Mouse (Mus musculus): ENCODE results near the gene Wdtc1.

DNA sequence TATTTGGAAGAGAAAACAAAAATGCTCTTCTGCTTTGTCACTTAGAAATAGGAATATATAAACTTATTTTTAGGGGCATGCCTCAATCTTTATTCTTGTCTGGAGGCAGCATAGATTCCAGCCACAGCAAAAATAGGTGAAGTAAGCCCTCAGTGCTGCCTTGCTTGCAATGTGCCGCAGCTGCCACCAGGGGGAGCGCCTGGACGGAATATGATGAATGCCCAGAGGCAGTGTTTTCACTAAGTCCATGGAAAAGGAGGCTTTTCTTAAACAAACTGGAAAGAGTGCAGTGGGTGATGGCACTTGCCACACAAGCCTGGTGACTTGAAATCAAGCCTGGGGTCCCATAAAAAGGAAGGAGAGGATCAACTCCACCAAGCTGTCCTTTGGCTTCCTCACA, 43.3 kb downstream of the Wdtc1 start:
- TF ChIP-seq POLR2A (IDR thresholded peaks at IDR 0.05; ENCODE audit: borderline replicate concordance, extremely low read depth, insufficient read depth, insufficient read length, poor library complexity, severe bottlenecking) (no peak), CTCF (IDR thresholded peaks at IDR 0.05; ENCODE audit: borderline replicate concordance, extremely low read depth, insufficient read depth, insufficient read length) (peak; percentile 99)

Data from brain, embryonic 14.5 days (tissue).